Mouse (Mus musculus) limb, embryonic 14.5 days (tissue): ENCODE data around the gene Fat3. TPM values are rescaled to one million over a fixed set of nuclear protein-coding genes. Genes with fewer than 3 reads are reported as not detected.

Experiments
- ATAC-seq: fragments of 200-750 bp; cut with Nextera tagmentation; 2 replicates; pipeline ENCODE4 v1.8.0; 2017; ENCODE audit warnings: low read depth, moderate number of reproducible peaks, moderate TSS enrichment; ENCODE audit not compliant: low FRiP score
- DNase-seq: peaks from one replicate; pipeline ENCODE4 v3.0.0-alpha.2; 2015; ENCODE audit warnings: low spot score
- H3K27ac ChIP-seq: fragments of 300-500 bp; sonication (generic); replicated peaks from 2 replicates; pipeline ENCODE4 v1.5.1; 2014; ENCODE audit warnings: low read depth, mild to moderate bottlenecking, low read length, moderate library complexity, mixed read lengths
- H3K27me3 ChIP-seq: fragments of 300-500 bp; sonication (generic); 2 replicates; pipeline ENCODE4 v1.6.1; 2014; ENCODE audit warnings: low read length, mixed read lengths; ENCODE audit not compliant: control insufficient read depth, insufficient read depth
- H3K36me3 ChIP-seq: fragments of 300-500 bp; sonication (generic); 2 replicates; pipeline ENCODE4 v1.6.1; 2014; ENCODE audit warnings: mild to moderate bottlenecking, low read length, moderate library complexity, mixed read lengths; ENCODE audit not compliant: control insufficient read depth, insufficient read depth
- H3K4me1 ChIP-seq: fragments of 300-500 bp; sonication (generic); 2 replicates; pipeline ENCODE4 v1.6.1; 2014; ENCODE audit warnings: antibody characterized with exemption, low read length, mixed read lengths; ENCODE audit not compliant: control insufficient read depth, insufficient read depth
- H3K4me2 ChIP-seq: fragments of 300-500 bp; sonication (generic); replicated peaks from 2 replicates; pipeline ENCODE4 v1.6.1; 2014; ENCODE audit warnings: low read depth, mild to moderate bottlenecking, low read length, moderate library complexity; ENCODE audit not compliant: severe bottlenecking
- H3K4me3 ChIP-seq: fragments of 300-500 bp; sonication (generic); replicated peaks from 2 replicates; pipeline ENCODE4 v1.5.1; 2014; ENCODE audit warnings: low read length
- H3K9ac ChIP-seq: fragments of 300-500 bp; sonication (generic); 2 replicates; pipeline ENCODE4 v1.6.1; 2014; ENCODE audit warnings: mild to moderate bottlenecking, low read depth, low read length, moderate library complexity; ENCODE audit not compliant: severe bottlenecking
- H3K9me3 ChIP-seq: fragments of 300-500 bp; sonication (generic); 2 replicates; pipeline ENCODE4 v1.6.1; 2016; ENCODE audit warnings: low read length; ENCODE audit not compliant: control insufficient read depth
- POLR2A ChIP-seq: fragments of 200-500 bp; IDR thresholded peaks from 2 replicates; pipeline ENCODE4 v1.8.0; 2012; ENCODE audit warnings: inconsistent platforms, mild to moderate bottlenecking, moderate library complexity, borderline replicate concordance; ENCODE audit not compliant: insufficient read depth, insufficient read length; ENCODE audit errors: extremely low read depth
- WGBS: fragments of 180-500 bp; shearing (Covaris S2); extraction: QIAGEN DNeasy Blood & Tissue Kit; methylation state at CpG from one replicate; pipeline ENCODE4 v1.1.7; 2014; 5-methylcytosine and 5-hydroxymethylcytosine counted together
- polyA plus RNA-seq, 2 experiments: library from polyadenylated mRNA; depleted of rRNA in 1 of 2; stranded (reverse) in 1 of 2; unstranded in 1 of 2; fragments of >200 nt; fragmentation: Nextera tagmentation in 1 of 2; extraction: Ambion mirVana in 1 of 2; gene quantifications; 2 replicates each; pipeline versions ENCODE4 v1.2.1 to v1.2.3; 2012 to 2014

Gene Fat3
- polyA plus RNA-seq, 2 experiments = 5.4 to 9.2 TPM

GRCm38 (mm10) chr9:15992158-15992846, 508.8 kb downstream of the Fat3 start:
- Histone ChIP-seq H3K9ac (no peak overlapping the region), H3K4me2 (no peak overlapping the region), H3K4me3 (no peak overlapping the region), H3K9me3 (no peaks in the 10 kb centered on the region), H3K4me1 (no peaks in the 10 kb centered on the region), H3K27me3 (no peaks in the 10 kb centered on the region), H3K36me3 (peaks cover 5% of the 10 kb centered on the region), H3K27ac (no peak overlapping the region)
- no peak for TF ChIP-seq POLR2A
- no peak for DNase-seq
- ATAC-seq = no peak
- WGBS = 87% methylated on average over 7 of the region's 7 CpGs

- DNase-seq (no peak), ATAC-seq (no peak)
- H3K4me2 ChIP-seq = no peak overlapping the region
- no peak overlapping the region for H3K4me3 ChIP-seq
- no peak overlapping the region for H3K27ac ChIP-seq
- no peaks in the 10 kb centered on the region for H3K27me3 ChIP-seq
- no peaks in the 10 kb centered on the region for H3K36me3 ChIP-seq
- 72% methylated on average over 14 of the region's 14 CpGs for WGBS
- no peaks in the 10 kb centered on the region for H3K9me3 ChIP-seq
- no peak overlapping the region for H3K9ac ChIP-seq
- H3K4me1 ChIP-seq = 0 out of 2 replicates have a peak, but pooled peaks cover 3% of the 10 kb centered on the region
- no peak for TF ChIP-seq POLR2A
These were observed 522.8 kb downstream of the Fat3 start for GRCm38 (mm10) chr9:15978317-15978716.

- 32% methylated on average over 12 of the region's 12 CpGs for WGBS
- 0 out of 2 replicates have a peak, but pooled peaks cover 3% of the 10 kb centered on the region for H3K4me1 ChIP-seq
- no peak overlapping the region for H3K4me2 ChIP-seq
- H3K36me3 ChIP-seq = no peaks in the 10 kb centered on the region
- H3K27ac ChIP-seq = no peak overlapping the region
- TF ChIP-seq POLR2A = no peak
- ATAC-seq (peak; percentile 58), DNase-seq (peak; percentile 39)
- no peaks in the 10 kb centered on the region for H3K9me3 ChIP-seq
- H3K27me3 ChIP-seq = no peaks in the 10 kb centered on the region
- no peak overlapping the region for H3K4me3 ChIP-seq
- H3K9ac ChIP-seq = no peak overlapping the region
These were observed 524.0 kb downstream of the Fat3 start for GRCm38 (mm10) chr9:15976959-15977663.

GRCm38 (mm10) chr9:15975999-15976398, 525.1 kb downstream of the Fat3 start:
- Histone ChIP-seq H3K9ac (no peak overlapping the region), H3K4me2 (no peak overlapping the region), H3K9me3 (no peaks in the 10 kb centered on the region), H3K4me3 (no peak overlapping the region), H3K36me3 (no peaks in the 10 kb centered on the region), H3K27ac (no peak overlapping the region), H3K4me1 (0 out of 2 replicates have a peak, but pooled peaks cover 3% of the 10 kb centered on the region), H3K27me3 (no peaks in the 10 kb centered on the region)
- no peak for TF ChIP-seq POLR2A
- DNase-seq (no peak), ATAC-seq (no peak)
- WGBS = 91% methylated on average over 2 of the region's 2 CpGs

GRCm38 (mm10) chr9:15972201-15972600, 528.9 kb downstream of the Fat3 start:
- Histone ChIP-seq H3K9me3 (no peaks in the 10 kb centered on the region), H3K9ac (no peak overlapping the region), H3K4me2 (no peak overlapping the region), H3K27ac (no peak overlapping the region), H3K4me1 (0 out of 2 replicates have a peak, but pooled peaks cover under 1% of the 10 kb centered on the region), H3K36me3 (no peaks in the 10 kb centered on the region), H3K27me3 (no peaks in the 10 kb centered on the region), H3K4me3 (no peak overlapping the region)
- no peak for DNase-seq
- no peak for ATAC-seq
- no peak for TF ChIP-seq POLR2A
- WGBS = 46% methylated on average over 1 of the region's 1 CpGs
